In genomic region chr9:13612371-13612770, GRCm38 (mm10) we compare ENCODE assay signal across 15 mouse cellular contexts.
DNase-seq lines count a peak whose midpoint lies in the region; ATAC-seq lines count a peak whose summit lies in the region.
"Had no signal": no experiment of that assay in that cellular context is flagged by ENCODE, and none has a peak within 500 bp of the region (broad histone marks: within the 10 kb centered on the region; RNA-seq: fewer than 3 reads in every experiment).

No protein-coding gene starts in this region.

- intact Hi-C loops in heart, postnatal 25 days (cut with DNase I) = no loop called here

- H3K27ac ChIP-seq in heart, embryonic 16.5 days (ENCODE audit: low read length) = peak overlapping the region; percentile 24; the same call in 1 of the 2 replicates
- peak overlapping the region; percentile 87 for H3K27ac ChIP-seq in lung, embryonic 16.5 days (ENCODE audit: low read length)
- peak overlapping the region; percentile 86 for H3K27ac ChIP-seq in embryonic facial prominence, embryonic 14.5 days (replicated peaks; ENCODE audit: low read depth, low read length)
- peak overlapping the region; percentile 82; the same call in 1 of the 2 replicates for H3K27ac ChIP-seq in limb, embryonic 13.5 days
- H3K27ac ChIP-seq: liver, embryonic 15.5 days; neural tube, embryonic 12.5 days had no signal

- no peaks in the 10 kb centered on the region for H3K9me3 ChIP-seq in heart, embryonic 16.5 days (replicated peaks; ENCODE audit: control insufficient read depth, low read length)
- H3K9me3 ChIP-seq in lung, embryonic 16.5 days (ENCODE audit: control insufficient read depth, low read length) = no peaks in the 10 kb centered on the region
- H3K9me3 ChIP-seq in embryonic facial prominence, embryonic 14.5 days (ENCODE audit: control insufficient read depth, low read length) = no peaks in the 10 kb centered on the region
- no peaks in the 10 kb centered on the region for H3K9me3 ChIP-seq in limb, embryonic 13.5 days
- H3K9me3 ChIP-seq: liver, embryonic 15.5 days; neural tube, embryonic 12.5 days had no signal

- no peak overlapping the region for H3K4me2 ChIP-seq in heart, embryonic 16.5 days (ENCODE audit: low read depth, low read length)
- H3K4me2 ChIP-seq in lung, embryonic 16.5 days (ENCODE audit: low read depth, low read length) = no peak overlapping the region
- H3K4me2 ChIP-seq in embryonic facial prominence, embryonic 14.5 days (ENCODE audit: low read depth, low read length) = no peak overlapping the region
- no peak overlapping the region for H3K4me2 ChIP-seq in limb, embryonic 13.5 days (replicated peaks)
- H3K4me2 ChIP-seq: liver, embryonic 15.5 days; neural tube, embryonic 12.5 days had no signal

- no peak for DNase-seq in heart, postnatal 25 days (ENCODE audit: low spot score)
- no peak for DNase-seq in lung, adult 18-20 months
- DNase-seq in embryonic facial prominence, embryonic 14.5 days (ENCODE audit: low spot score) = no peak
- DNase-seq in MN1 (ENCODE audit: low spot score) = no peak
- no peak for DNase-seq in gastrocnemius, adult 18-20 months (ENCODE audit: low spot score)
- DNase-seq: cerebellum, adult 18-20 months; heart, postnatal 14 days; left cerebral cortex, postnatal 4 days; right cerebral cortex, postnatal 4 days; thymus, postnatal 14 days had no signal

- peaks cover 11% of the 10 kb centered on the region for H3K4me1 ChIP-seq in heart, embryonic 16.5 days (ENCODE audit: control insufficient read depth, insufficient read depth, low read length)
- H3K4me1 ChIP-seq in lung, embryonic 16.5 days (replicated peaks; ENCODE audit: control insufficient read depth, insufficient read depth, low read length) = peaks cover 30% of the 10 kb centered on the region
- peaks cover 32% of the 10 kb centered on the region for H3K4me1 ChIP-seq in embryonic facial prominence, embryonic 14.5 days (ENCODE audit: control insufficient read depth, insufficient read depth, low read length)
- H3K4me1 ChIP-seq in limb, embryonic 13.5 days = peaks cover 40% of the 10 kb centered on the region
- H3K4me1 ChIP-seq: liver, embryonic 15.5 days had no signal

- WGBS in heart, embryonic 16.5 days = 59% methylated on average over 8 of the region's 8 CpGs
- 80% methylated on average over 8 of the region's 8 CpGs for WGBS in lung, embryonic 16.5 days
- 70% methylated on average over 8 of the region's 8 CpGs for WGBS in embryonic facial prominence, embryonic 14.5 days
- WGBS in limb, embryonic 13.5 days = 80% methylated on average over 8 of the region's 8 CpGs

- no peak overlapping the region for H3K9ac ChIP-seq in heart, embryonic 16.5 days (ENCODE audit: low read length)
- no peak overlapping the region for H3K9ac ChIP-seq in lung, embryonic 16.5 days (ENCODE audit: low read length)
- H3K9ac ChIP-seq in embryonic facial prominence, embryonic 14.5 days (ENCODE audit: low read depth, low read length) = no peak overlapping the region
- no peak overlapping the region for H3K9ac ChIP-seq in limb, embryonic 13.5 days
- H3K9ac ChIP-seq: liver, embryonic 15.5 days; neural tube, embryonic 12.5 days had no signal

- no peak for ATAC-seq in heart, embryonic 16.5 days (replicated peaks; ENCODE audit: extremely low read depth, insufficient read depth, low FRiP score)
- no peak for ATAC-seq in lung, embryonic 16.5 days (ENCODE audit: low read depth)
- ATAC-seq in embryonic facial prominence, embryonic 14.5 days (ENCODE audit: low read depth) = no peak
- no peak for ATAC-seq in limb, embryonic 13.5 days (ENCODE audit: low FRiP score, low read depth)

- H3K27me3 ChIP-seq in heart, embryonic 16.5 days (ENCODE audit: control insufficient read depth, insufficient read depth, low read length) = no peaks in the 10 kb centered on the region
- no peaks in the 10 kb centered on the region for H3K27me3 ChIP-seq in lung, embryonic 16.5 days (ENCODE audit: control insufficient read depth, insufficient read depth, low read depth, low read length)
- H3K27me3 ChIP-seq in embryonic facial prominence, embryonic 14.5 days (replicated peaks; ENCODE audit: control insufficient read depth, insufficient read depth, low read length) = no peaks in the 10 kb centered on the region
- no peaks in the 10 kb centered on the region for H3K27me3 ChIP-seq in limb, embryonic 13.5 days
- H3K27me3 ChIP-seq: liver, embryonic 15.5 days; neural tube, embryonic 12.5 days had no signal

- no peaks in the 10 kb centered on the region for H3K36me3 ChIP-seq in heart, embryonic 16.5 days (ENCODE audit: control insufficient read depth, insufficient read depth)
- no peaks in the 10 kb centered on the region for H3K36me3 ChIP-seq in lung, embryonic 16.5 days (ENCODE audit: control insufficient read depth, insufficient read depth, low read length)
- H3K36me3 ChIP-seq in embryonic facial prominence, embryonic 14.5 days (ENCODE audit: control insufficient read depth, insufficient read depth, low read length) = no peaks in the 10 kb centered on the region
- no peaks in the 10 kb centered on the region for H3K36me3 ChIP-seq in limb, embryonic 13.5 days
- H3K36me3 ChIP-seq: liver, embryonic 15.5 days; neural tube, embryonic 12.5 days had no signal

- no peak overlapping the region for H3K4me3 ChIP-seq in heart, embryonic 16.5 days (ENCODE audit: low read length)
- no peak overlapping the region for H3K4me3 ChIP-seq in lung, embryonic 16.5 days (ENCODE audit: low read length)
- H3K4me3 ChIP-seq in embryonic facial prominence, embryonic 14.5 days (ENCODE audit: low read depth, low read length) = no peak overlapping the region
- H3K4me3 ChIP-seq in limb, embryonic 13.5 days = no peak overlapping the region
- H3K4me3 ChIP-seq: liver, embryonic 15.5 days; neural tube, embryonic 12.5 days had no signal

Comparison
In these comparisons a context has a peak if more than half of its experiments do, and no peak if none do; other contexts are left out.
1. H3K27ac ChIP-seq: peak in every context shown above with its lines; median percentile 87 in lung, embryonic 16.5 days; 86 in embryonic facial prominence, embryonic 14.5 days; 82 in limb, embryonic 13.5 days; 24 in heart, embryonic 16.5 days.